In genomic region chr2:174008350-174009218, GRCm38 (mm10) we compare ENCODE assay signal across 9 mouse cellular contexts.
DNase-seq lines count a peak whose midpoint lies in the region; ATAC-seq lines count a peak whose summit lies in the region.
"Had no signal": no experiment of that assay in that cellular context is flagged by ENCODE, and none has a peak within 500 bp of the region (broad histone marks: within the 10 kb centered on the region; RNA-seq: fewer than 3 reads in every experiment).

No protein-coding gene starts in this region.

- no peak for ATAC-seq in lung, embryonic 15.5 days (ENCODE audit: borderline replicate concordance, extremely low read depth, low FRiP score, low TSS enrichment)
- peak; percentile 61 for ATAC-seq in forebrain, embryonic 14.5 days
- ATAC-seq in limb, embryonic 11.5 days (ENCODE audit: insufficient number of reproducible peaks, low FRiP score, low TSS enrichment, low read depth), result no peak
- ATAC-seq in stomach, embryonic 16.5 days (ENCODE audit: insufficient read depth, low FRiP score), result peak; percentile 80

- H3K9me3 ChIP-seq in lung, embryonic 15.5 days, result no peaks in the 10 kb centered on the region
- no peaks in the 10 kb centered on the region; the same call in 1 of the 2 replicates for H3K9me3 ChIP-seq in forebrain, embryonic 14.5 days (replicated peaks; ENCODE audit: control insufficient read depth, low read length)
- H3K9me3 ChIP-seq in limb, embryonic 11.5 days (ENCODE audit: control insufficient read depth, low read length), result 0 out of 2 replicates have a peak, but pooled peaks cover 2% of the 10 kb centered on the region
- peaks cover 10% of the 10 kb centered on the region; the same call in 1 of the 2 replicates for H3K9me3 ChIP-seq in stomach, embryonic 16.5 days (replicated peaks; ENCODE audit: control insufficient read depth, low read length)

- H3K27ac ChIP-seq in lung, embryonic 15.5 days, result peak overlapping the region; percentile 41; the same call in 1 of the 2 replicates
- peak overlapping the region; percentile 5; the same call in 1 of the 2 replicates for H3K27ac ChIP-seq in forebrain, embryonic 14.5 days (ENCODE audit: low read depth, low read length)
- no peak overlapping the region for H3K27ac ChIP-seq in limb, embryonic 11.5 days (replicated peaks; ENCODE audit: low read depth, low read length)
- H3K27ac ChIP-seq in stomach, embryonic 16.5 days (ENCODE audit: low read length), result peak overlapping the region; percentile 89

- peaks cover 7% of the 10 kb centered on the region for H3K4me1 ChIP-seq in lung, embryonic 15.5 days
- peaks cover 12% of the 10 kb centered on the region for H3K4me1 ChIP-seq in forebrain, embryonic 14.5 days (ENCODE audit: control insufficient read depth, insufficient read depth, low read length)
- 0 out of 2 replicates have a peak, but pooled peaks cover 8% of the 10 kb centered on the region for H3K4me1 ChIP-seq in limb, embryonic 11.5 days (ENCODE audit: control insufficient read depth, insufficient read depth, low read length)
- H3K4me1 ChIP-seq in stomach, embryonic 16.5 days (ENCODE audit: control insufficient read depth, insufficient read depth, low read length), result peaks cover 12% of the 10 kb centered on the region

- DNase-seq in lung, adult 18-20 months, result no peak
- peak; percentile 53 for DNase-seq in forebrain, embryonic 14.5 days (ENCODE audit: low spot score)
- peak; percentile 54 for DNase-seq in limb, embryonic 11.5 days (ENCODE audit: low spot score)
- DNase-seq in left cerebral cortex, postnatal 36 days (ENCODE audit: low spot score in 2 of 2), result no peak
- no peak for DNase-seq in thymus, postnatal 14 days
- no peak for DNase-seq in right cerebral cortex, adult 18-20 months

- H3K36me3 ChIP-seq in lung, embryonic 15.5 days, result no peaks in the 10 kb centered on the region
- no peaks in the 10 kb centered on the region for H3K36me3 ChIP-seq in forebrain, embryonic 14.5 days (ENCODE audit: control insufficient read depth, insufficient read depth, low read length)
- no peaks in the 10 kb centered on the region for H3K36me3 ChIP-seq in limb, embryonic 11.5 days (ENCODE audit: control insufficient read depth, insufficient read depth, low read length)
- H3K36me3 ChIP-seq in stomach, embryonic 16.5 days (ENCODE audit: control insufficient read depth, insufficient read depth, low read length), result no peaks in the 10 kb centered on the region

- H3K4me3 ChIP-seq in lung, embryonic 15.5 days, result no peak overlapping the region
- H3K4me3 ChIP-seq in forebrain, embryonic 14.5 days (ENCODE audit: low read depth, low read length), result no peak overlapping the region
- no peak overlapping the region for H3K4me3 ChIP-seq in limb, embryonic 11.5 days (ENCODE audit: low read depth, low read length)
- H3K4me3 ChIP-seq in stomach, embryonic 16.5 days (replicated peaks; ENCODE audit: low read length), result no peak overlapping the region
- H3K4me3 ChIP-seq: myocyte had no signal

- no peaks in the 10 kb centered on the region for H3K27me3 ChIP-seq in lung, embryonic 15.5 days
- no peaks in the 10 kb centered on the region for H3K27me3 ChIP-seq in forebrain, embryonic 14.5 days (replicated peaks; ENCODE audit: control insufficient read depth, insufficient read depth, low read length)
- H3K27me3 ChIP-seq in limb, embryonic 11.5 days (ENCODE audit: control insufficient read depth, insufficient read depth, low read length), result no peaks in the 10 kb centered on the region
- H3K27me3 ChIP-seq in stomach, embryonic 16.5 days (ENCODE audit: control insufficient read depth, insufficient read depth, low read length), result no peaks in the 10 kb centered on the region

- intact Hi-C loops in left cerebral cortex, postnatal 36 days (cut with DNase I), result no loop called here

- WGBS in lung, embryonic 15.5 days, result 42% methylated on average over 19 of the region's 19 CpGs
- 26% methylated on average over 19 of the region's 19 CpGs for WGBS in forebrain, embryonic 14.5 days
- 34% methylated on average over 19 of the region's 19 CpGs for WGBS in limb, embryonic 11.5 days
- 36% methylated on average over 19 of the region's 19 CpGs for WGBS in stomach, embryonic 16.5 days

- H3K4me2 ChIP-seq in lung, embryonic 15.5 days, result no peak overlapping the region
- H3K4me2 ChIP-seq in forebrain, embryonic 14.5 days (ENCODE audit: low read length), result no peak overlapping the region
- no peak overlapping the region for H3K4me2 ChIP-seq in limb, embryonic 11.5 days (ENCODE audit: low read depth, severe bottlenecking)
- H3K4me2 ChIP-seq in stomach, embryonic 16.5 days (ENCODE audit: low read depth, low read length), result no peak overlapping the region

- no peak overlapping the region for H3K9ac ChIP-seq in lung, embryonic 15.5 days
- H3K9ac ChIP-seq in forebrain, embryonic 14.5 days (ENCODE audit: low read length), result no peak overlapping the region
- no peak overlapping the region for H3K9ac ChIP-seq in limb, embryonic 11.5 days (ENCODE audit: low read length)
- 0 out of 2 replicates have a peak overlapping the region, but pooled peaks have one; percentile 36 for H3K9ac ChIP-seq in stomach, embryonic 16.5 days (ENCODE audit: low read length)

Comparison
In these comparisons a context has a peak if more than half of its experiments do, and no peak if none do; other contexts are left out.
1. ATAC-seq: peak in forebrain, embryonic 14.5 days (single experiment) and stomach, embryonic 16.5 days (single experiment); none in lung, embryonic 15.5 days (single experiment) and limb, embryonic 11.5 days (single experiment).
2. DNase-seq: peak in forebrain, embryonic 14.5 days (single experiment) and limb, embryonic 11.5 days (single experiment); none in lung, adult 18-20 months (0 of 2), left cerebral cortex, postnatal 36 days (0 of 2), thymus, postnatal 14 days (single experiment) and right cerebral cortex, adult 18-20 months (single experiment).